Mouse (Mus musculus): ENCODE data around the gene Grm5. TPM values are rescaled to one million over a fixed set of nuclear protein-coding genes. Genes with fewer than 3 reads are reported as not detected.

Grm5 gene
- polyA plus RNA-seq, 1 experiment from 2014 or later, result not detected

GRCm38 (mm10) chr7:87973216-87973615 lies 389.2 kb downstream of the Grm5 start:
- no peaks in the 10 kb centered on the region for H3K9me3 ChIP-seq (replicated peaks; ENCODE audit: control insufficient read depth, low read length)
- H3K4me1 ChIP-seq (ENCODE audit: control insufficient read depth, low read depth, low read length), result no peaks in the 10 kb centered on the region
- H3K27ac ChIP-seq (ENCODE audit: low read length), result no peak overlapping the region
- no peaks in the 10 kb centered on the region for H3K27me3 ChIP-seq (ENCODE audit: control insufficient read depth, insufficient read depth, low read depth, low read length)
- H3K36me3 ChIP-seq (ENCODE audit: control insufficient read depth, insufficient read depth), result no peaks in the 10 kb centered on the region
- WGBS (ENCODE audit: insufficient replicate concordance), result 9% methylated on average over 1 of the region's 1 CpGs
- no peak overlapping the region for H3K4me2 ChIP-seq (ENCODE audit: low read depth, low read length)
- H3K9ac ChIP-seq (ENCODE audit: low read depth, low read length), result no peak overlapping the region
- ATAC-seq (ENCODE audit: low read depth), result no peak
- no peak overlapping the region for H3K4me3 ChIP-seq (ENCODE audit: low read depth, low read length)

- no peaks in the 10 kb centered on the region for H3K4me1 ChIP-seq (ENCODE audit: control insufficient read depth, low read depth, low read length)
- no peaks in the 10 kb centered on the region for H3K9me3 ChIP-seq (replicated peaks; ENCODE audit: control insufficient read depth, low read length)
- no peak overlapping the region for H3K27ac ChIP-seq (ENCODE audit: low read length)
- WGBS (ENCODE audit: insufficient replicate concordance), result 63% methylated on average over 8 of the region's 8 CpGs
- no peak overlapping the region for H3K9ac ChIP-seq (ENCODE audit: low read depth, low read length)
- ATAC-seq (ENCODE audit: low read depth), result no peak
- H3K4me2 ChIP-seq (ENCODE audit: low read depth, low read length), result no peak overlapping the region
- no peaks in the 10 kb centered on the region for H3K27me3 ChIP-seq (ENCODE audit: control insufficient read depth, insufficient read depth, low read depth, low read length)
- H3K36me3 ChIP-seq (ENCODE audit: control insufficient read depth, insufficient read depth), result no peaks in the 10 kb centered on the region
- H3K4me3 ChIP-seq (ENCODE audit: low read depth, low read length), result no peak overlapping the region
Observed at GRCm38 (mm10) chr7:87975041-87975440, 391.1 kb downstream of the Grm5 start.

GRCm38 (mm10) chr7:87983494-87983893 lies 399.5 kb downstream of the Grm5 start:
- no peak for ATAC-seq (ENCODE audit: low read depth)
- H3K27ac ChIP-seq (ENCODE audit: low read length), result no peak overlapping the region
- H3K36me3 ChIP-seq (ENCODE audit: control insufficient read depth, insufficient read depth), result no peaks in the 10 kb centered on the region
- WGBS (ENCODE audit: insufficient replicate concordance), result 57% methylated on average over 2 of the region's 2 CpGs
- no peak overlapping the region for H3K4me2 ChIP-seq (ENCODE audit: low read depth, low read length)
- no peaks in the 10 kb centered on the region for H3K9me3 ChIP-seq (replicated peaks; ENCODE audit: control insufficient read depth, low read length)
- no peak overlapping the region for H3K9ac ChIP-seq (ENCODE audit: low read depth, low read length)
- H3K4me3 ChIP-seq (ENCODE audit: low read depth, low read length), result no peak overlapping the region
- H3K27me3 ChIP-seq (ENCODE audit: control insufficient read depth, insufficient read depth, low read depth, low read length), result no peaks in the 10 kb centered on the region
- H3K4me1 ChIP-seq (ENCODE audit: control insufficient read depth, low read depth, low read length), result no peaks in the 10 kb centered on the region

GRCm38 (mm10) chr7:88014451-88014850 lies 430.5 kb downstream of the Grm5 start:
- Histone ChIP-seq H3K27ac (ENCODE audit: low read length) (no peak overlapping the region), H3K4me3 (ENCODE audit: low read depth, low read length) (no peak overlapping the region), H3K4me1 (ENCODE audit: control insufficient read depth, low read depth, low read length) (no peaks in the 10 kb centered on the region), H3K4me2 (ENCODE audit: low read depth, low read length) (no peak overlapping the region), H3K9me3 (replicated peaks; ENCODE audit: control insufficient read depth, low read length) (no peaks in the 10 kb centered on the region), H3K9ac (ENCODE audit: low read depth, low read length) (no peak overlapping the region), H3K27me3 (ENCODE audit: control insufficient read depth, insufficient read depth, low read depth, low read length) (no peaks in the 10 kb centered on the region), H3K36me3 (ENCODE audit: control insufficient read depth, insufficient read depth) (no peaks in the 10 kb centered on the region)
- 54% methylated on average over 3 of the region's 3 CpGs for WGBS (ENCODE audit: insufficient replicate concordance)
- ATAC-seq (ENCODE audit: low read depth), result no peak

GRCm38 (mm10) chr7:88027411-88028132 lies 443.6 kb downstream of the Grm5 start:
- Histone ChIP-seq H3K9me3 (replicated peaks; ENCODE audit: control insufficient read depth, low read length) (no peaks in the 10 kb centered on the region), H3K27ac (ENCODE audit: low read length) (no peak overlapping the region), H3K4me1 (ENCODE audit: control insufficient read depth, low read depth, low read length) (no peaks in the 10 kb centered on the region), H3K27me3 (ENCODE audit: control insufficient read depth, insufficient read depth, low read depth, low read length) (no peaks in the 10 kb centered on the region), H3K4me2 (ENCODE audit: low read depth, low read length) (no peak overlapping the region), H3K9ac (ENCODE audit: low read depth, low read length) (no peak overlapping the region), H3K36me3 (ENCODE audit: control insufficient read depth, insufficient read depth) (no peaks in the 10 kb centered on the region), H3K4me3 (ENCODE audit: low read depth, low read length) (no peak overlapping the region)
- 47% methylated on average over 3 of the region's 3 CpGs for WGBS (ENCODE audit: insufficient replicate concordance)
- ATAC-seq (ENCODE audit: low read depth), result no peak

- Histone ChIP-seq H3K9ac (ENCODE audit: low read depth, low read length) (no peak overlapping the region), H3K4me2 (ENCODE audit: low read depth, low read length) (no peak overlapping the region), H3K36me3 (ENCODE audit: control insufficient read depth, insufficient read depth) (no peaks in the 10 kb centered on the region), H3K27me3 (ENCODE audit: control insufficient read depth, insufficient read depth, low read depth, low read length) (no peaks in the 10 kb centered on the region), H3K4me3 (ENCODE audit: low read depth, low read length) (no peak overlapping the region), H3K4me1 (ENCODE audit: control insufficient read depth, low read depth, low read length) (no peaks in the 10 kb centered on the region), H3K9me3 (replicated peaks; ENCODE audit: control insufficient read depth, low read length) (no peaks in the 10 kb centered on the region), H3K27ac (ENCODE audit: low read length) (no peak overlapping the region)
- no peak for ATAC-seq (ENCODE audit: low read depth)
Observed at GRCm38 (mm10) chr7:88047366-88047765, 463.4 kb downstream of the Grm5 start.

- WGBS (ENCODE audit: insufficient replicate concordance), result 45% methylated on average over 1 of the region's 1 CpGs
- Histone ChIP-seq H3K9ac (ENCODE audit: low read depth, low read length) (no peak overlapping the region), H3K36me3 (ENCODE audit: control insufficient read depth, insufficient read depth) (no peaks in the 10 kb centered on the region), H3K27ac (ENCODE audit: low read length) (no peak overlapping the region), H3K4me2 (ENCODE audit: low read depth, low read length) (no peak overlapping the region), H3K4me1 (ENCODE audit: control insufficient read depth, low read depth, low read length) (no peaks in the 10 kb centered on the region), H3K27me3 (ENCODE audit: control insufficient read depth, insufficient read depth, low read depth, low read length) (no peaks in the 10 kb centered on the region), H3K9me3 (replicated peaks; ENCODE audit: control insufficient read depth, low read length) (no peaks in the 10 kb centered on the region), H3K4me3 (ENCODE audit: low read depth, low read length) (no peak overlapping the region)
- no peak for ATAC-seq (ENCODE audit: low read depth)
Observed at GRCm38 (mm10) chr7:88054224-88054938, 470.4 kb downstream of the Grm5 start.

- Histone ChIP-seq H3K4me1 (ENCODE audit: control insufficient read depth, low read depth, low read length) (no peaks in the 10 kb centered on the region), H3K36me3 (ENCODE audit: control insufficient read depth, insufficient read depth) (no peaks in the 10 kb centered on the region), H3K9ac (ENCODE audit: low read depth, low read length) (no peak overlapping the region), H3K4me3 (ENCODE audit: low read depth, low read length) (no peak overlapping the region), H3K27ac (ENCODE audit: low read length) (no peak overlapping the region), H3K4me2 (ENCODE audit: low read depth, low read length) (no peak overlapping the region), H3K9me3 (replicated peaks; ENCODE audit: control insufficient read depth, low read length) (no peaks in the 10 kb centered on the region), H3K27me3 (ENCODE audit: control insufficient read depth, insufficient read depth, low read depth, low read length) (no peaks in the 10 kb centered on the region)
- ATAC-seq (ENCODE audit: low read depth), result no peak
- 57% methylated on average over 2 of the region's 2 CpGs for WGBS (ENCODE audit: insufficient replicate concordance)
Observed at GRCm38 (mm10) chr7:88056438-88056837, 472.5 kb downstream of the Grm5 start.

GRCm38 (mm10) chr7:88091115-88091514 lies 507.1 kb downstream of the Grm5 start:
- H3K4me3 ChIP-seq (ENCODE audit: low read depth, low read length), result no peak overlapping the region
- peaks cover 2% of the 10 kb centered on the region; the same call in 1 of the 2 replicates for H3K9me3 ChIP-seq (replicated peaks; ENCODE audit: control insufficient read depth, low read length)
- H3K27me3 ChIP-seq (ENCODE audit: control insufficient read depth, insufficient read depth, low read depth, low read length), result no peaks in the 10 kb centered on the region
- H3K36me3 ChIP-seq (ENCODE audit: control insufficient read depth, insufficient read depth), result no peaks in the 10 kb centered on the region
- H3K27ac ChIP-seq (ENCODE audit: low read length), result no peak overlapping the region
- ATAC-seq (ENCODE audit: low read depth), result no peak
- no peak overlapping the region for H3K9ac ChIP-seq (ENCODE audit: low read depth, low read length)
- no peak overlapping the region for H3K4me2 ChIP-seq (ENCODE audit: low read depth, low read length)
- no peaks in the 10 kb centered on the region for H3K4me1 ChIP-seq (ENCODE audit: control insufficient read depth, low read depth, low read length)

Measured in liver, embryonic 16.5 days (tissue).